Mouse (Mus musculus) spleen, embryonic (tissue): ENCODE data around the gene Tmem53.

ENCODE experiments used
- CTCF ChIA-PET: fragments of 350-600 bp; sonication (Branson Sonifier 250); formaldehyde crosslinking; loops from one replicate; lab custom pipeline; 2022; lab: Charles Lee

The Tmem53 gene

GRCm38 (mm10) chr4:117313085-117313424 is 61.3 kb downstream of the Tmem53 start:
- CTCF ChIA-PET, result no interaction called here

GRCm38 (mm10) chr4:117314849-117315500 is 63.2 kb downstream of the Tmem53 start:
- CTCF ChIA-PET, result no interaction called here

- CTCF ChIA-PET, result no interaction called here
These were observed 65.0 kb downstream of the Tmem53 start for GRCm38 (mm10) chr4:117316800-117317199.

- CTCF ChIA-PET, result no interaction called here
These were observed 66.0 kb downstream of the Tmem53 start for GRCm38 (mm10) chr4:117317701-117318190.
